ENCODE assay signal across 18 mouse cellular contexts in the genomic region with DNA sequence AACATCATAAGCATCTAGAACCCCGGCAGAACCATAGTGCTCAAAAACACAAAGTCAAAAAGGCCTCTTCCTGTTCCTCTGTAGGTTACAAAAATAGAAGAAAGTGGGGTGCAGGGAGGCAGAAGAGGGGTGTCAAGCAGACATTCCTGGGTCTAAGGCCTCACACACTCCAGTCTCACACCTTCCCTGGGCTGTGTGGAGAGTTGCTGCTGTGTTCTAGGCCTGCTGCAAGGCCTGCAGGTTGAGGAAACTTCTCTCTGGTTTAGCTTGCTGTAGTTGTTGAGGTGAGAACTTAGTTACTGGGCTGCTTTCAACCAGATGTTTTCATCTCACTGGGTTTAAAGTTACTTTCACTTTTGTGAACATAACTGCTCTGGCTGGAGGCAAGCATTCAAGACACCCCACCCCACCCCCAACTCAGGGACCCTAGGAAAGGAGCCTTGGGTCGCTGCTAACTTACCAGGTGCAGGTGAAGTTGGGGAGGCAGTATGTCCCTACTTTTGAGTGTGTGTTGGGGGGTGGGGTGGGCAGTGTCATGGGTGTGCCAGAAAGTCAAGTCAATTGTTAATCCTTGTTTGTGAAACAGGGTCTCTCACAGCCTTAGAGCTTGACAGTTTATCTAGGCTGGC.
DNase-seq lines count a peak whose midpoint lies in the region; ATAC-seq lines count a peak whose summit lies in the region.
"Had no signal": no experiment of that assay in that cellular context is flagged by ENCODE, and none has a peak within 500 bp of the region (broad histone marks: within the 10 kb centered on the region; RNA-seq: fewer than 3 reads in every experiment).

No protein-coding gene starts in this region.

- peak overlapping the region; percentile 2; the same call in 1 of the 2 replicates for H3K27ac ChIP-seq in limb, embryonic 13.5 days
- H3K27ac ChIP-seq: gastrocnemius, adult 2 months; hindbrain, embryonic 15.5 days; left cerebral cortex, adult 2 months had no signal

- H3K4me1 ChIP-seq in limb, embryonic 13.5 days, result peaks cover 20% of the 10 kb centered on the region
- H3K4me1 ChIP-seq: hindbrain, embryonic 15.5 days had no signal

- peak; percentile 57; the same call in 1 of the 2 replicates for ATAC-seq in limb, embryonic 13.5 days (ENCODE audit: low FRiP score, low read depth)
- no peak for ATAC-seq in megakaryocyte progenitor cell, adult 5-6 weeks (replicated peaks; ENCODE audit: poor library complexity)
- ATAC-seq: forebrain, embryonic 14.5 days had no signal

- peak; percentile 67 for DNase-seq in CD4-positive helper T cell, adult 2 months (ENCODE audit: low read depth, low spot score)
- peak; percentile 24 for DNase-seq in NIH3T3 (ENCODE audit: low read depth)
- peak; percentile 66 to 76 for DNase-seq in thymus, postnatal 10 days (ENCODE audit: low spot score in 2 of 2)
- no peak for DNase-seq in ovary, postnatal 14 days (ENCODE audit: low spot score)
- DNase-seq in lung, postnatal 25 days (ENCODE audit: low spot score), result no peak
- DNase-seq: adrenal gland, postnatal 25 days; cerebellum, postnatal 10 days; gastrocnemius, adult 2 months; heart, adult 18-20 months; heart, postnatal 14 days; kidney, adult 8-10 months; lung, adult 2 months; retina, postnatal 1 day had no signal

- 0 out of 2 replicates have a peak, but pooled peaks cover 4% of the 10 kb centered on the region for H3K27me3 ChIP-seq in limb, embryonic 13.5 days

- no peak overlapping the region for H3K4me2 ChIP-seq in limb, embryonic 13.5 days (replicated peaks)
- H3K4me2 ChIP-seq: hindbrain, embryonic 15.5 days had no signal

- 59% methylated on average over 2 of the region's 2 CpGs for WGBS in limb, embryonic 13.5 days

- H3K36me3 ChIP-seq in limb, embryonic 13.5 days, result no peaks in the 10 kb centered on the region
- H3K36me3 ChIP-seq: hindbrain, embryonic 15.5 days had no signal

- no peak overlapping the region for H3K4me3 ChIP-seq in limb, embryonic 13.5 days
- H3K4me3 ChIP-seq: gastrocnemius, adult 2 months; hindbrain, embryonic 15.5 days; left cerebral cortex, adult 2 months had no signal

- no peak overlapping the region for H3K9ac ChIP-seq in limb, embryonic 13.5 days
- H3K9ac ChIP-seq: hindbrain, embryonic 15.5 days had no signal

- no peaks in the 10 kb centered on the region for H3K9me3 ChIP-seq in limb, embryonic 13.5 days
- H3K9me3 ChIP-seq: hindbrain, embryonic 15.5 days had no signal

Comparison
In these comparisons a context has a peak if more than half of its experiments do, and no peak if none do; other contexts are left out.
1. DNase-seq: peak in CD4-positive helper T cell, adult 2 months (single experiment), NIH3T3 (single experiment) and thymus, postnatal 10 days (2 of 2); none in ovary, postnatal 14 days (single experiment) and lung, postnatal 25 days (single experiment).